Mouse (Mus musculus) embryonic facial prominence, embryonic 12.5 days (tissue): ENCODE measurements around the gene Gm10778. TPM values are rescaled to one million over a fixed set of nuclear protein-coding genes. Genes with fewer than 3 reads are reported as not detected.

ENCODE experiments used
- ATAC-seq: fragments of 200-750 bp; cut with Nextera tagmentation; 2 replicates; pipeline ENCODE4 v1.8.0; 2017; ENCODE audit not compliant: insufficient number of reproducible peaks, insufficient read depth, low FRiP score, low TSS enrichment
- H3K27ac ChIP-seq: fragments of 300-500 bp; sonication (generic); 2 replicates; pipeline ENCODE4 v1.5.1; 2016; ENCODE audit warnings: mild to moderate bottlenecking
- H3K27me3 ChIP-seq: fragments of 300-500 bp; sonication (generic); 2 replicates; pipeline ENCODE4 v1.6.1; 2016; ENCODE audit warnings: mild to moderate bottlenecking, moderate library complexity
- H3K36me3 ChIP-seq: fragments of 300-500 bp; sonication (generic); 2 replicates; pipeline ENCODE4 v1.6.1; 2016; ENCODE audit warnings: mild to moderate bottlenecking
- H3K4me1 ChIP-seq: fragments of 300-500 bp; sonication (generic); 2 replicates; pipeline ENCODE4 v1.6.1; 2016
- H3K4me2 ChIP-seq: fragments of 300-500 bp; sonication (generic); replicated peaks from 2 replicates; pipeline ENCODE4 v1.6.1; 2016; ENCODE audit warnings: mild to moderate bottlenecking, moderate library complexity
- H3K4me3 ChIP-seq: fragments of 300-500 bp; sonication (generic); 2 replicates; pipeline ENCODE4 v1.5.1; 2016; ENCODE audit warnings: mild to moderate bottlenecking
- H3K9ac ChIP-seq: fragments of 300-500 bp; sonication (generic); 2 replicates; pipeline ENCODE4 v1.6.1; 2016; ENCODE audit warnings: mild to moderate bottlenecking, moderate library complexity
- H3K9me3 ChIP-seq: fragments of 300-500 bp; sonication (generic); 2 replicates; pipeline ENCODE4 v1.6.1; 2016; ENCODE audit warnings: mild to moderate bottlenecking, moderate library complexity
- WGBS: fragments of 180-500 bp; shearing (Covaris S2); methylation state at CpG from one replicate; pipeline ENCODE4 v1.1.7; 2016; 5-methylcytosine and 5-hydroxymethylcytosine counted together
- polyA plus RNA-seq: library from polyadenylated mRNA; unstranded; fragments of >200 nt; fragmentation: Nextera tagmentation; extraction: Ambion mirVana; gene quantifications from 2 replicates; pipeline ENCODE4 v1.2.1, GENCODE M21; 2016

The Gm10778 gene
- polyA plus RNA-seq, 1 experiment from 2014 or later = 6.3 TPM

DNA sequence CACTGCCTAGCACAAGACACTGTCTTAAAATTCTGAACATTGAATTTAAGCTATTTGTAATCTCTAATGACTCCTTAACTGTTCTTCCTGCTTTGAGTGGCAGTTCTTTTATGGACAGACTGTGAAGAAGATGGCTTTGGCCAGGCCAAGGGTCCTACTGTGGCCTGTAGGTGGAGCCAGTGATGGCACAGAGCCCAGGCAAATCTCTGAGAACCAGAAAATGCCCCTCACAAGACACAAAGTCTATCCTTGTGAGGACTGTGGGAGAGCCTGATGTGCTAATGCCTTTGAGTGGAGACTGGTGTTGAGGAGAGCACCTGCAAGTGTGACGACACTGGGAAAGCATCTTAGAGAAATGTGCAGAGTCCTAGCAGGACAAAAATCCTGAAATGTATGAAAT lies 40.6 kb upstream of the Gm10778 start:
- Histone ChIP-seq H3K9me3 (no peaks in the 10 kb centered on the region; the same call in 1 of the 2 replicates), H3K36me3 (no peaks in the 10 kb centered on the region), H3K27ac (no peak overlapping the region), H3K4me1 (peaks cover 15% of the 10 kb centered on the region), H3K4me3 (no peak overlapping the region), H3K27me3 (no peaks in the 10 kb centered on the region), H3K4me2 (no peak overlapping the region), H3K9ac (no peak overlapping the region)
- WGBS = 86% methylated on average over 1 of the region's 1 CpGs
- ATAC-seq = no peak

DNA sequence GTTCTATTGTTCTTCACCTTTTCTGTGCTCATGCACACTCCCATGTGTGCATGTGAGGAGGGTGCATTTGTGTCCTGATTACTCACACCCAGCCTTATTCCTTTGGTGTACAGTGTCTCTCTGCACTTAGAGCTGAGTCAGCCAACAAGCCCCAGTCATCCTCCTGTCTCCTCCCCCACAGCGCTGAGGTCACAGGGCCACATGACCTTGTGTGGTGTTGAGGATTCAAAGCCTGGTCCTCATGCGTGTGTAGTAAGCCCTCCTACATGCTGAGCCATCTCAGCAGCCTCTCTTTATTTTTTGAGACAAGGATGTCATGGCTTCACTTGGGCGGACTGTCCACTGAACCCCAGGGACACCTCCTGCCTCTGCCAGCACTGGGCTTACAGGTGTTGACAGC lies 36.1 kb upstream of the Gm10778 start:
- Histone ChIP-seq H3K27me3 (no peaks in the 10 kb centered on the region), H3K27ac (no peak overlapping the region), H3K9me3 (no peaks in the 10 kb centered on the region; the same call in 1 of the 2 replicates), H3K4me1 (peaks cover 4% of the 10 kb centered on the region; the same call in 1 of the 2 replicates), H3K36me3 (no peaks in the 10 kb centered on the region), H3K4me3 (no peak overlapping the region), H3K9ac (no peak overlapping the region), H3K4me2 (no peak overlapping the region)
- no peak for ATAC-seq
- 62% methylated on average over 3 of the region's 3 CpGs for WGBS

DNA sequence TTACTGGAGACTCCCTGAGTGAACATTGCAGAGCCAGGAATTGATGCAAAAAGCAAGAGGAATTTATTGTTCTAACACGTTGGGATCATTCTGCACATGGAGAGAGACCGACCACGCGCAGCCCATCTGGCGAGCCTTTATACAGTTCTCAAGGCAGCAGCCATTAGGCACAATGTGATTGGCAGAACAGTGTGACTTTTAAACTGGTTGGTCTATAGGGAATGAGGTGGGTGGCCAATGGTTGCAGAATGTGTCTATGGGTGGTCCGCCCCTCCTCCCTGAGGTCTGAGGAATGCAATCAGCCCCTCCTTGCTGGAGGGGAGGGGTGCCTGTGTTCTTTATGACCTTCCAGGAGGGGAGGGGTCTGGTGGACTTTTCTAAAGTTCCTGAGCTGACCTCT lies 33.4 kb upstream of the Gm10778 start:
- peaks cover 4% of the 10 kb centered on the region; the same call in 1 of the 2 replicates for H3K4me1 ChIP-seq
- H3K4me2 ChIP-seq = no peak overlapping the region
- no peak overlapping the region for H3K9ac ChIP-seq
- H3K27me3 ChIP-seq = no peaks in the 10 kb centered on the region
- no peak overlapping the region for H3K27ac ChIP-seq
- ATAC-seq = no peak
- 53% methylated on average over 6 of the region's 6 CpGs for WGBS
- no peak overlapping the region for H3K4me3 ChIP-seq
- no peaks in the 10 kb centered on the region; the same call in 1 of the 2 replicates for H3K9me3 ChIP-seq
- no peaks in the 10 kb centered on the region for H3K36me3 ChIP-seq

DNA sequence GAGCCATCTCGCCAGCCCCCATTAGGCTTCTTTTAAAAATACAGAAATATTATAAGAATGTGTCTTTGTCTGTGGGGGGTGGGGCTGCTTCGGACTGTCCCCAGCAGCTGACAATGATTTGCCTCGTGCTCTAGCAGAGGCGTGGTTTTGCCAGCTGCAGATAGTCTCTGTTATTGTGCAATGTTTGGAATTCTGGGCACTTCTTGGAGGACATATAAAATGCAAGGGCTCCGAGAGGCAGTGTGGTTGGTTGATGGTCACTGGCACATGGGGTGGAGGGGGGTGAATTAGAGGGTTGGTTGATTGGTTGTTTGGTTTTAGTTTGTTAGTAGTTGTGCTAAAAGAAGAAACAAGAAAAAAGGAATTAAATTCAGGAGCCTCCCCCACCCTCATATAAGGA lies 28.9 kb upstream of the Gm10778 start:
- peaks cover 34% of the 10 kb centered on the region for H3K36me3 ChIP-seq
- WGBS = 75% methylated on average over 5 of the region's 5 CpGs
- no peaks in the 10 kb centered on the region for H3K9me3 ChIP-seq
- no peak overlapping the region for H3K9ac ChIP-seq
- peaks cover 4% of the 10 kb centered on the region; the same call in 1 of the 2 replicates for H3K4me1 ChIP-seq
- H3K27ac ChIP-seq = no peak overlapping the region
- no peaks in the 10 kb centered on the region for H3K27me3 ChIP-seq
- no peak overlapping the region for H3K4me3 ChIP-seq
- ATAC-seq = no peak
- no peak overlapping the region for H3K4me2 ChIP-seq

DNA sequence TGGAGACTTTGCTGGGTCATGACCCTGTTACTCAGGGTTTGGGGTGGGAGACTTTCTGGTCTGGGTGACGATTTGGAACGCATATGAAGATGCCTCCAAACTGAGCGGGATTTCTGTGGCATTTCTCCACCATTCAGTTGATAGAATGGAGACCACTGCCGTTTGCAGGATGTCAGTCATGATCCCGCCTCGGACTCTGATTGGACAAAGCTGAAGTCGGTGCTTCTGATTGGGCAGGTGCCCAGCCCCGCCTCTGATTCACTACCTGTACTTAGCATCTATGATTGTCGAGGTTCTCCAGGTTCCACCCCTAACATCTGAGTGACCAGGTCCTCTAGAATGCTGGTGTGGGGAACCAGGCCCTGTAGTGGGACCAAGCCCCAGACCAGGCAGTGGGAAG lies 28.1 kb upstream of the Gm10778 start:
- no peaks in the 10 kb centered on the region for H3K27me3 ChIP-seq
- H3K36me3 ChIP-seq = peaks cover 41% of the 10 kb centered on the region
- H3K4me3 ChIP-seq = no peak overlapping the region
- no peak overlapping the region for H3K9ac ChIP-seq
- no peak for ATAC-seq
- H3K27ac ChIP-seq = no peak overlapping the region
- WGBS = 53% methylated on average over 9 of the region's 9 CpGs
- H3K9me3 ChIP-seq = no peaks in the 10 kb centered on the region
- H3K4me2 ChIP-seq = no peak overlapping the region
- H3K4me1 ChIP-seq = peaks cover under 1% of the 10 kb centered on the region; the same call in 1 of the 2 replicates

DNA sequence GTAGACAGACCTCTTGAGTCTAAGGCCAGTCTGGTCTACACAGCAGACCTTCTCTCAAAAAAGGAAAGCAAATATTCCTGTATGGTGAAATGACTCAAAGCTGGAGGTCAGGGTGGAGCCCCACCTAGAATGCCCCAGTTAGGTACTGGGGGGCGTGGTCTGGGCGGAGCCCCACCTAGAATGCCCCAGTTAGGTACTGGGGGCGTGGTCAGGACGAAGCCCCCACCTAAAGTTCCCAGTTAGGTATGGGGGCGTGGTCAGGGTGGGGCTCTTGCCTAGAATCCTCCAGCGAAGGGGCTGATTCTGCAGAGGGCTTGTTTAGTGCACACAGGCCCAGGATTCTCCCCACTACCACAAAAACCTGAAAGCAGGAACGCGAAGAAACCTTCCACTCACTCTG lies 25.4 kb upstream of the Gm10778 start:
- peaks cover 16% of the 10 kb centered on the region for H3K4me1 ChIP-seq
- H3K4me2 ChIP-seq = no peak overlapping the region
- H3K9ac ChIP-seq = no peak overlapping the region
- no peak overlapping the region for H3K4me3 ChIP-seq
- WGBS = 61% methylated on average over 8 of the region's 8 CpGs
- H3K36me3 ChIP-seq = peaks cover 44% of the 10 kb centered on the region
- H3K27ac ChIP-seq = no peak overlapping the region
- H3K9me3 ChIP-seq = no peaks in the 10 kb centered on the region
- ATAC-seq = no peak
- no peaks in the 10 kb centered on the region for H3K27me3 ChIP-seq

DNA sequence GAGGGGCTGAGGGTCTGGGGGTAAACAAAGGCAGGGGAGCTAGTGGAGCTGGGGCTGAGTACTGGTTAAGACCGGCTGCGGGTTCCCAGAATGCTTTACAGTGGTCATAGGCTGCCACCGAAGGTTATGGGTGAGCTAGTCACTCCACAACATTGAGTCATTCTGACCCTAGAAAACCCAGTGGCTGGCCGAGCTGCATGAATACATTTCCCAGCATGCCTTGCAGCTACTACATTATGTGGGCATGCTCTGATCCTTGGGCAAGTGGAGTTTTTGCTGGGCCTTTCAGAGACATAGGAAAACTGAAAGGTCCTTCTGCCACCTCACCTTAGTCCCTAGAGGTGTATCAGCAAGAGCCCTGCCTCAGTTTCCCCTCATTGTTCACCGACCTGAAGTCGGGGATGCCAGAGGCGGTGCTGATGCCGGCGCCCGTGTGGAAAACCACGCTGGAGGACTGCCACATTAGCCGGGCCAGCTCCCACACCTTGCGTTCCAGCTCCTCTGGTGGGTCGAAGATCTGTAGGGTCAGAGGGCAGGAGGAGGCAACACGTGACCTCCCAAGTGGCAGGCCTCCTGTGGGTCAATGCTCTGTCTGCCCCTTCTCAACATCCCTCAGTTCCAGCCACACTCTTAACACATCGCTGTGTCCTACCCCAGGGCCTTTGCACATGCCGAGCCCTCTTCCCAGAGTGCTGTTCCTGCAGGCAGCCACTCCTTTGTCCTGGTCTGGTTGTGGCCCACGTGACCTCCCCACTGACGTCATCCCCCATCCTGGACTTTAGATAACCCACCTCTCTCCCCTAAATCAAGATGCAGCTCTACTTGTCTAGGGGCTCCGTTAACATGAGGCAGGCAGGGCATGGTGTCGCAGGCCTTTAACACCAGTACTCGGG lies 22.5 kb upstream of the Gm10778 start:
- Histone ChIP-seq H3K27me3 (no peaks in the 10 kb centered on the region), H3K9me3 (no peaks in the 10 kb centered on the region), H3K4me1 (peaks cover 17% of the 10 kb centered on the region), H3K4me3 (peak overlapping the region; percentile 71), H3K4me2 (peak overlapping the region; percentile 61), H3K9ac (peak overlapping the region; percentile 72), H3K27ac (peak overlapping the region; percentile 93; the same call in 1 of the 2 replicates), H3K36me3 (peaks cover 42% of the 10 kb centered on the region)
- 91% methylated on average over 22 of the region's 22 CpGs for WGBS
- ATAC-seq = 0 out of 2 replicates have a peak, but pooled peaks have one; percentile 1

DNA sequence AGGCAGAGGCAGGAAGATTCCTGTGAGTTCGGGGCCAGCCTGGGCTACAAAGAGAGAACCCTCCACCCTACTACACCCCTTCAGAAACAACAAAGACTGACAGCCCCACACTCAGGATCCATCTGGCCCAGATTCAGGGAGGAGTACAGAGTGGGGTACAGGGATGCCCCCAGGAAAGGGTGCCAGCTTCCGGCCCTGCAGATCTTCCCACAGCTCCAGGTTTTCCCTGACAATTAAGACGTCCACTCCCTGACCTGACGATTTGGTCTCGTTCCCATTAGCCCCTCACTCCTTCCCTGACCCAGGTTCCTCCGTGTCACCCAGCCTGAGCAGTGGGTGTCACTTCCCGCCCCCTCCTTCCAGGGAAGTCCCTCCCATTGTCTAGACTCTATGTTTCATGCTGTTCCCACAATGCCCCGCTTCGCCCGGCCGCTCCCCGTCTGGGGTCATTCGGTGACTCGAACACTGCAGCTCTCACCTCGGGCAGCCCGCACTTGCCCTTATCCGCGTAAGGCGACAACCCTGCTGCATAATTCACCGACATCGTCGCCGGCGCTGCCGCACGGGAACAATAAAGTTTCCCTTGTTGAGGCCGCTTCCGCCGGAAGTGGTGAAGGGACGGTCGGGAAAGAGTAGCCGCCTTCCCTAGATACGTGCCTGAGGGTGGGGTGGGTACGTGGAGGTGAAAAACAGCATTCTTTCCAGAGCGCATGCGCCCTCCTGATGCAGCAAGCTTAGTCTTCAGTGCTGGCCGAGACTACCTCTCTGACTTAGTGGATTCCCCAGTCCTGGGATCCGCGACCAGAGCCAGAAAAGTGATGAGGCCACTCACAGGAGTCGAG lies 21.6 kb upstream of the Gm10778 start, which contains the start of gene Sirt6:
Gene Sirt6, minus strand, starts transcription at position 804 of the 842 bp plus-strand sequence.
- Histone ChIP-seq H3K9me3 (no peaks in the 10 kb centered on the region), H3K27ac (peak within 1 kb of the TSS; percentile 93), H3K9ac (peak within 1 kb of the TSS; percentile 72), H3K27me3 (no peaks in the 10 kb centered on the region), H3K36me3 (peaks cover 35% of the 10 kb centered on the region), H3K4me2 (peak within 1 kb of the TSS; percentile 61), H3K4me3 (peak within 1 kb of the TSS; percentile 71), H3K4me1 (peaks cover 17% of the 10 kb centered on the region)
- 6% methylated on average over 40 of the region's 40 CpGs for WGBS
- ATAC-seq = peak; percentile 83

DNA sequence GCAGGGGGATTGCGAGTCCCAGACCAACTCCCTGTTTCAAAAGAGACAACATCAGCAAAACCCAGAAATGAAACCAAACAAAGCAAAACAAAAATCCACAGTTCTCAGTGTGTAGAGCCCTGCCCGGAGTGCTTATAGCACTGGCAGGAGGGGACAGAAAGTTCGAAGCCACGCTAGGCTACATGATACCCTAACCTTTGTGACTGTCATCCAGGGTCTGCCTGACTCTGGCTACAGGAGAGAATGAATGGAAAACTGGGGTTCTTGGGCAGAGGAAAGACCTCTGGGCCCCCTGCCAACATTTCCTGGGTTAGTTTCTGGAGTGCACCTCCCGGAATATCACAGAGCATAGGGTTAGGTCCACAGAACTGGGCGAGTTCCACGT lies 21.0 kb upstream of the Gm10778 start:
- H3K27ac ChIP-seq = peak overlapping the region; percentile 93
- peak overlapping the region; percentile 71 for H3K4me3 ChIP-seq
- H3K4me1 ChIP-seq = peaks cover 17% of the 10 kb centered on the region
- ATAC-seq = no peak
- no peaks in the 10 kb centered on the region for H3K9me3 ChIP-seq
- H3K27me3 ChIP-seq = no peaks in the 10 kb centered on the region
- WGBS = 60% methylated on average over 7 of the region's 7 CpGs
- peak overlapping the region; percentile 72 for H3K9ac ChIP-seq
- peak overlapping the region; percentile 61 for H3K4me2 ChIP-seq
- H3K36me3 ChIP-seq = peaks cover 29% of the 10 kb centered on the region

DNA sequence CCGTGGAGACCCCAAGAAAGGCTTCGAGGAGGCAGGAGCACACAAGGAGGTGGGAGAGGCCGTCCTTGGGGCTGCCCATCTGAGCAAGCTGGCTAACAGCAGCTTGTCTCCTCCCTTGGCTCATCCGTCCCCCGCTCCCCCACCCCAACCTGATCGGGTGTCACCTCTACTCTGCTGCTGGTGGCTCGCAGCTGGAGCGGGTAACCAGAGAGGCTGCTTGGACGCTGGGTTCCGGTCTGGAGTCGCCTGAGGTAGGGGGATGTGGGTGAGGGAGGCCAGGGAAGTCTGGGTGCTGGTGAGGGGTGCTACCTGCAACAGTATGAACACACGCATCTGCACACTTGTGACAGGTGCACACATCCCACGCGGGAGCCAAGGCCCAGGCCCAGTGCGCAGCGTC lies 20.5 kb upstream of the Gm10778 start, which contains the start of gene Ankrd24:
Gene Ankrd24, plus strand, starts transcription at position 151 of the 400 bp plus-strand sequence.
- Histone ChIP-seq H3K9ac (peak within 1 kb of the TSS; percentile 72), H3K9me3 (no peaks in the 10 kb centered on the region), H3K27me3 (no peaks in the 10 kb centered on the region), H3K27ac (peak within 1 kb of the TSS; percentile 93), H3K36me3 (peaks cover 26% of the 10 kb centered on the region), H3K4me3 (peak within 1 kb of the TSS; percentile 71), H3K4me2 (peak within 1 kb of the TSS; percentile 61), H3K4me1 (peaks cover 17% of the 10 kb centered on the region)
- ATAC-seq = no peak
- 72% methylated on average over 16 of the region's 16 CpGs for WGBS

DNA sequence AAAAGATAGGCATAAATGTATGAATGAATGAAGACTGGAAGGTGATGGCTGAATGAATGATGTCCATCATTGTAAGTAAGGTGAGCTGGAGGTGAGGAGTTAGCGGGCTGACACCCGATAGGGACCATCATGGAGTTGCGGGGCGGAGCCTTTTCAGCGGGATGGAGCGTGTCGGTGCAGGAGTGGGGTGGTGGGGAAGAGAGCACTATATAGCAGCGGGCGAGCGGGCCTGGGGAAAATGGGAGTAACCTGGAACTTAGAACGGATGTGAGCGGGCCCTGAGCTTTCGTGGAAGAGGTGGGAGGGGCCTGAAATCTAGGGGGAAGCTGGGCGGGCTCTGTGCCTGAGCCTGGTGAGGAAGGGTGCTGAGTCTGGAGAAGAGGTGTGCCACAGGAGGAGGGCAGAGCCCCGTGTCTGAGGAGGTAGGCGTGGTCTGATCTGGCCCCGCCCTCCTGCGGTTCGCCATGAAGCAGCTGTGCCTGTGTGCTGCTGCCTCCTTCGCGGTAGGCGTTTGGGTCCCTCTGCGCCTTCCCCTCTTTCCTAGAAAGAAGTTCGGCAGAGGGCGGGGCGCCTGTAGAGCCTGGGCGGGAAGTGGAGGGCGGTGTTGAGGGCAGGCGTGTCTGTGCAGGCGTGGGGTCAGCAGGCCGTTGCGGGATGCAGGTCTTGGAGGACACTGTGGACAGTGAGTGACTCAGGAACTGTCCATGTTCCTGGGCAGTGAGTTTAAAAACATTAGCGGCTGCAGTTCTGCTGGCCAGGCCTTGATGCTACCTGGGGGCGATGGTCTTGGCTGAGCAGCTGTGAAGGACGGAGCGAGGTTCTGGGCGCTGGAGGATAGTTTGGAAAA lies 15.4 kb upstream of the Gm10778 start:
- peak overlapping the region; percentile 50 for H3K4me3 ChIP-seq
- H3K36me3 ChIP-seq = no peaks in the 10 kb centered on the region
- H3K27me3 ChIP-seq = 0 out of 2 replicates have a peak, but pooled peaks cover 4% of the 10 kb centered on the region
- H3K9ac ChIP-seq = peak overlapping the region; percentile 55
- H3K4me2 ChIP-seq = peak overlapping the region; percentile 70
- H3K27ac ChIP-seq = peak overlapping the region; percentile 71
- no peaks in the 10 kb centered on the region for H3K9me3 ChIP-seq
- 3% methylated on average over 37 of the region's 37 CpGs for WGBS
- peak; percentile 87 for ATAC-seq
- 0 out of 2 replicates have a peak, but pooled peaks cover 3% of the 10 kb centered on the region for H3K4me1 ChIP-seq
